Mouse (Mus musculus): ENCODE data around the gene Adcy2. TPM values are rescaled to one million over a fixed set of nuclear protein-coding genes. Genes with fewer than 3 reads are reported as not detected.
A peak's percentile ranks its signal among the peaks of the same experiment; 100 is the strongest.

The Adcy2 gene
- total and polyA plus RNA-seq, 2 experiments from 2014 or later = 16.8 to 50.9 TPM

- H3K27me3 ChIP-seq (ENCODE audit: insufficient read depth, low read length) = no peaks in the 10 kb centered on the region
- no peaks in the 10 kb centered on the region for H3K9me3 ChIP-seq (ENCODE audit: low read length)
- no peak for ATAC-seq (ENCODE audit: low FRiP score)
- no peaks in the 10 kb centered on the region for H3K4me1 ChIP-seq (ENCODE audit: insufficient read depth, low read length)
- H3K4me2 ChIP-seq (ENCODE audit: low read depth, low read length, poor library complexity, severe bottlenecking) = no peak overlapping the region
- 91% methylated on average over 2 of the region's 2 CpGs for WGBS
- no peak overlapping the region for H3K27ac ChIP-seq (ENCODE audit: low read depth, low read length)
- DNase-seq (ENCODE audit: low spot score) = no peak
- TF ChIP-seq CTCF (IDR thresholded peaks at IDR 0.05) = no peak
- no peaks in the 10 kb centered on the region for H3K36me3 ChIP-seq (ENCODE audit: insufficient read depth, low read length)
- H3K4me3 ChIP-seq (ENCODE audit: low read depth, low read length) = no peak overlapping the region
- H3K9ac ChIP-seq (replicated peaks; ENCODE audit: low read length, poor library complexity, severe bottlenecking) = no peak overlapping the region
Observed at GRCm38 (mm10) chr13:68749370-68749769, 250.0 kb downstream of the Adcy2 start.

DNA sequence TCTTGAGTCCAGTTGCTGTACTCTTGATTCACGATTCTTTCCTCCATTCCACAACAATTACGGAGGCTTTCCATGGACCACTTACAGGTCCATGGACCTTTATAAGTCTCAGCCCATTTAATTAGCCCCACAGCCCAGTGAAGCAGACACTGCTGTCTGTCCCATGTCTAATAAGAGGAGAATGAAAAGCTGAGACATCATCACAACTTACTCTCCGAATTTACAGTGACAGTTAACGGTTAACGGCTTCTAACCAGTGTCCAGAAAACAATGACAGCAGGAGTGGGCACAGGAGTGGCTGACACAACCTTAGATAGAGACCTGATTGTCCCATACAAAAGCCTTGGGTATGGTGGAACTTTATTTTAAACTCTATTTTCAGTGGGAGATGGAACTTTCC is 253.9 kb downstream of the Adcy2 start:
- Histone ChIP-seq H3K27ac (ENCODE audit: low read depth, low read length) (no peak overlapping the region), H3K27me3 (ENCODE audit: insufficient read depth, low read length) (no peaks in the 10 kb centered on the region), H3K36me3 (ENCODE audit: insufficient read depth, low read length) (no peaks in the 10 kb centered on the region), H3K4me3 (ENCODE audit: low read depth, low read length) (no peak overlapping the region), H3K4me2 (ENCODE audit: low read depth, low read length, poor library complexity, severe bottlenecking) (no peak overlapping the region), H3K9me3 (ENCODE audit: low read length) (no peaks in the 10 kb centered on the region), H3K9ac (replicated peaks; ENCODE audit: low read length, poor library complexity, severe bottlenecking) (no peak overlapping the region), H3K4me1 (ENCODE audit: insufficient read depth, low read length) (no peaks in the 10 kb centered on the region)
- WGBS = 85% methylated on average over 5 of the region's 5 CpGs
- TF ChIP-seq CTCF (IDR thresholded peaks at IDR 0.05) = no peak
- DNase-seq (ENCODE audit: low spot score) (no peak), ATAC-seq (ENCODE audit: low FRiP score) (no peak)

DNA sequence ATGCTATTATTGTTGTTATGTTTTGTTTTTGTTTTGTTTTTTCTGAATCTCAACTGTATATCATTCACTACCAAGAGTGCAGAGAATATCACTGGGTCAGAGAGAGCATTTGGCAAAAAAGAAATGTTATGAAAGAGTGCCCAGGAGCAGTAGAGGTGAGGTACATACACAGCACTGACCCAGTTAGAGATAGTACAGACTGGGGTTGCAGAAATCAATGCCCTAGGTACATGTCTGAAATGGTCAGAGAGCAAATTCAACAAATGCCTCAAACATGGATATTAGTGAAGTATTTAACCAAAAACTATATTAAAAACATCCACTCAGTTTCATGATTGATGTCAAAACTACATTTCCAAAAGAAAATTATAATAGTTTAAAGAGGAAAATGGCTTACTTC is 286.7 kb downstream of the Adcy2 start:
- Histone ChIP-seq H3K9me3 (ENCODE audit: low read length) (no peaks in the 10 kb centered on the region), H3K4me1 (ENCODE audit: insufficient read depth, low read length) (no peaks in the 10 kb centered on the region), H3K4me3 (ENCODE audit: low read depth, low read length) (no peak overlapping the region), H3K36me3 (ENCODE audit: insufficient read depth, low read length) (no peaks in the 10 kb centered on the region), H3K9ac (replicated peaks; ENCODE audit: low read length, poor library complexity, severe bottlenecking) (no peak overlapping the region), H3K4me2 (ENCODE audit: low read depth, low read length, poor library complexity, severe bottlenecking) (no peak overlapping the region), H3K27me3 (ENCODE audit: insufficient read depth, low read length) (no peaks in the 10 kb centered on the region), H3K27ac (ENCODE audit: low read depth, low read length) (no peak overlapping the region)
- DNase-seq (ENCODE audit: low spot score) = no peak
- no peak for TF ChIP-seq CTCF (IDR thresholded peaks at IDR 0.05)
- no peak for ATAC-seq (ENCODE audit: low FRiP score)

DNA sequence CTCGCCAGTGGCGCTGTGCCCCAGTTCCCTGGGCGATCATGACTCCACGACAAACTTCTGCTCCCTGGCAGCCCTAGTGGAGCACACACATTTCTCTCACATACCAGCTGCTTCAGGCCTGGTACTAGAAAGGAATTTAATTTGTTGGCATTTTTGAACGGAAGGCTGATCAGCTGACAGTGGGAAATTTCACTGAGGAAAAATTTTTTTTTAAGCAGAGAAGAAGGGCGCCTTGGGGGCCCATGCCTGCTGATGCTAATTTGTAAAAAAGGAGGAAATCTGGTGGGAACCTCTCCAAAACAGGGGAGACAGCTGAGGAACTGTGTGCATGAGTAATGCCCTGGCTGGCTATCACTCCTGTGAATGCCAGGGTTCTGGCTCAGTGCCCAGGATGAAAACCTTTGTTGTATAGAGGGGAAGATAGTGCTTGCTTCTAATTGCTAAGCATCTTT is 292.0 kb downstream of the Adcy2 start:
- peak; percentile 91 for ATAC-seq (ENCODE audit: low FRiP score)
- Histone ChIP-seq H3K4me2 (ENCODE audit: low read depth, low read length, poor library complexity, severe bottlenecking) (no peak overlapping the region), H3K4me3 (ENCODE audit: low read depth, low read length) (no peak overlapping the region), H3K9ac (replicated peaks; ENCODE audit: low read length, poor library complexity, severe bottlenecking) (no peak overlapping the region), H3K27me3 (ENCODE audit: insufficient read depth, low read length) (no peaks in the 10 kb centered on the region), H3K36me3 (ENCODE audit: insufficient read depth, low read length) (no peaks in the 10 kb centered on the region), H3K27ac (ENCODE audit: low read depth, low read length) (0 out of 2 replicates have a peak overlapping the region, but pooled peaks have one; percentile 6), H3K4me1 (ENCODE audit: insufficient read depth, low read length) (no peaks in the 10 kb centered on the region), H3K9me3 (ENCODE audit: low read length) (no peaks in the 10 kb centered on the region)
- 48% methylated on average over 6 of the region's 6 CpGs for WGBS
- DNase-seq (ENCODE audit: low spot score) = peak; percentile 88
- peak; percentile 33; the same call in 1 of the 2 replicates for TF ChIP-seq CTCF (IDR thresholded peaks at IDR 0.05)

GRCm38 (mm10) chr13:68684919-68685318 is 314.4 kb downstream of the Adcy2 start:
- no peak for TF ChIP-seq CTCF (IDR thresholded peaks at IDR 0.05)
- H3K36me3 ChIP-seq (ENCODE audit: insufficient read depth, low read length) = no peaks in the 10 kb centered on the region
- WGBS = 89% methylated on average over 2 of the region's 2 CpGs
- no peak overlapping the region for H3K9ac ChIP-seq (replicated peaks; ENCODE audit: low read length, poor library complexity, severe bottlenecking)
- H3K27ac ChIP-seq (ENCODE audit: low read depth, low read length) = no peak overlapping the region
- H3K4me1 ChIP-seq (ENCODE audit: insufficient read depth, low read length) = no peaks in the 10 kb centered on the region
- H3K4me2 ChIP-seq (ENCODE audit: low read depth, low read length, poor library complexity, severe bottlenecking) = no peak overlapping the region
- H3K4me3 ChIP-seq (ENCODE audit: low read depth, low read length) = no peak overlapping the region
- ATAC-seq (ENCODE audit: low FRiP score) = no peak
- H3K27me3 ChIP-seq (ENCODE audit: insufficient read depth, low read length) = no peaks in the 10 kb centered on the region
- H3K9me3 ChIP-seq (ENCODE audit: low read length) = no peaks in the 10 kb centered on the region
- DNase-seq (ENCODE audit: low spot score) = no peak

GRCm38 (mm10) chr13:68680429-68680828 is 318.9 kb downstream of the Adcy2 start:
- Histone ChIP-seq H3K4me1 (ENCODE audit: insufficient read depth, low read length) (no peaks in the 10 kb centered on the region), H3K4me2 (ENCODE audit: low read depth, low read length, poor library complexity, severe bottlenecking) (no peak overlapping the region), H3K9me3 (ENCODE audit: low read length) (no peaks in the 10 kb centered on the region), H3K27me3 (ENCODE audit: insufficient read depth, low read length) (no peaks in the 10 kb centered on the region), H3K36me3 (ENCODE audit: insufficient read depth, low read length) (no peaks in the 10 kb centered on the region), H3K9ac (replicated peaks; ENCODE audit: low read length, poor library complexity, severe bottlenecking) (no peak overlapping the region), H3K4me3 (ENCODE audit: low read depth, low read length) (no peak overlapping the region), H3K27ac (ENCODE audit: low read depth, low read length) (no peak overlapping the region)
- TF ChIP-seq CTCF (IDR thresholded peaks at IDR 0.05) = no peak
- 93% methylated on average over 1 of the region's 1 CpGs for whole genome bisulfite sequencing
- DNase-seq (ENCODE audit: low spot score) (no peak), ATAC-seq (ENCODE audit: low FRiP score) (no peak)
